Mouse (Mus musculus) heart, embryonic 12.5 days (tissue): ENCODE measurements around the gene Clic1. TPM values are rescaled to one million over a fixed set of nuclear protein-coding genes. Genes with fewer than 3 reads are reported as not detected.
A peak's percentile ranks its signal among the peaks of the same experiment; 100 is the strongest.

ENCODE experiments used
- ATAC-seq: fragments of 200-750 bp; cut with Nextera tagmentation; 2 replicates; pipeline ENCODE4 v1.8.0; 2017; ENCODE audit warnings: moderate TSS enrichment, moderate library complexity; ENCODE audit not compliant: insufficient number of reproducible peaks, low FRiP score
- H3K27ac ChIP-seq: fragments of 300-500 bp; sonication (generic); 2 replicates; pipeline ENCODE4 v1.5.1; 2016; ENCODE audit warnings: mild to moderate bottlenecking, moderate library complexity; ENCODE audit not compliant: poor library complexity, severe bottlenecking
- H3K27me3 ChIP-seq: fragments of 300-500 bp; sonication (generic); replicated peaks from 2 replicates; pipeline ENCODE4 v1.6.1; 2016; ENCODE audit warnings: mild to moderate bottlenecking, moderate library complexity
- H3K36me3 ChIP-seq: fragments of 300-500 bp; sonication (generic); 2 replicates; pipeline ENCODE4 v1.6.1; 2016; ENCODE audit warnings: mild to moderate bottlenecking, moderate library complexity
- H3K4me1 ChIP-seq: fragments of 300-500 bp; sonication (generic); replicated peaks from 2 replicates; pipeline ENCODE4 v1.6.1; 2016; ENCODE audit warnings: mild to moderate bottlenecking
- H3K4me2 ChIP-seq: fragments of 300-500 bp; sonication (generic); 2 replicates; pipeline ENCODE4 v1.6.1; 2016; ENCODE audit warnings: mild to moderate bottlenecking, moderate library complexity
- H3K4me3 ChIP-seq: fragments of 300-500 bp; sonication (generic); 2 replicates; pipeline ENCODE4 v1.5.1; 2016; ENCODE audit warnings: mild to moderate bottlenecking
- H3K9ac ChIP-seq: fragments of 300-500 bp; sonication (generic); 2 replicates; pipeline ENCODE4 v1.6.1; 2016; ENCODE audit warnings: mild to moderate bottlenecking, moderate library complexity
- H3K9me3 ChIP-seq: fragments of 300-500 bp; sonication (generic); replicated peaks from 2 replicates; pipeline ENCODE4 v1.6.1; 2016; ENCODE audit warnings: mild to moderate bottlenecking, moderate library complexity
- WGBS: fragments of 180-500 bp; shearing (Covaris S2); methylation state at CpG from one replicate; pipeline ENCODE4 v1.1.7; 2016; 5-methylcytosine and 5-hydroxymethylcytosine counted together
- polyA plus RNA-seq: library from polyadenylated mRNA; unstranded; fragments of >200 nt; fragmentation: Nextera tagmentation; extraction: Ambion mirVana; gene quantifications from 2 replicates; pipeline ENCODE4 v1.2.1, GENCODE M21; 2016

The Clic1 gene
- polyA plus RNA-seq, 1 experiment from 2014 or later: 349 TPM

DNA sequence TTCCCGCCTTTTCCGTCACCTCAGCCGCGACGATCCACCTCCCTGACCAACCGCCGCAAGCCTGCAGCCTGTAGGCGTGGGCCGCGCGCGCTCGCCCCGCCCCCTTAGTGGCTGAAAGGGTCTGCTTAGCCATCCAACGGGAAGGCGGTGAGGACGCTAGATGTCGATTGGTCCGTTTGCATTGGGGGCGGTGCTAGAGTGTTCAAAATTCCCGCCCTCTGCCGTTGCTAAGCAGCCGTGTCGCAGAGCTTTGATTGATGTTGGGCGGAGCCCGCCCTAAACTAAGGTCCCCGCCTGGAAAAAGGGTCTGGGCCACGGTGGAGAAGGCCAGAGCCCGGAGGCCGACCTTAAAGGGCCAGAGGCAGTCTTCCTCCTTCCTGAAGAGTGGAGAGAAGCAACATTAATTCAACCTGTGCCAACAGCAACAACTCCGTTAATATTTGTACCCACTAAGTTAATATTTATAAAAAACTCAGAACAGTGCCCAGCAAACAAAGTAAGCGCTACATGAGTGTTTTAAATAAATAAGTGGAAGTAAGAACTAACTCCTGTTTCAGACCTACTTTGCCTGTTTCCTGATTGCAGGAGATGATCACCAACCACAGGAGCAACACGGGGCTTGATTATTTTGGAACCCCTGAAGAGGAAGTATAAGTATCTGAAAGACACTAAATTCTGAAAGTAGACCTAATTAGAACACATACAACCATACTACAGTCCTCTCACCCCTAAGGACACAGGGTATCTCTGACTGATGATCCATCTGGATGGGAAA lies 2.9 kb upstream of the Clic1 start, which contains the start of gene Msh5:
Msh5 (minus strand) TSS at position 65 of the 775 bp plus-strand sequence.
- 2% methylated on average over 33 of the region's 33 CpGs for WGBS
- Histone ChIP-seq H3K36me3 (no peaks in the 10 kb centered on the region), H3K9me3 (no peaks in the 10 kb centered on the region), H3K9ac (peak within 1 kb of the TSS; percentile 94), H3K27ac (peak within 1 kb of the TSS; percentile 99), H3K4me1 (peaks cover 50% of the 10 kb centered on the region), H3K27me3 (no peaks in the 10 kb centered on the region), H3K4me3 (peak within 1 kb of the TSS; percentile 64), H3K4me2 (peak within 1 kb of the TSS; percentile 99)
- ATAC-seq: peak; percentile 91

- Histone ChIP-seq H3K9me3 (no peaks in the 10 kb centered on the region), H3K9ac (0 out of 2 replicates have a peak overlapping the region, but pooled peaks have one; percentile 21), H3K4me3 (0 out of 2 replicates have a peak overlapping the region, but pooled peaks have one; percentile 17), H3K36me3 (peaks cover 5% of the 10 kb centered on the region), H3K27ac (peak overlapping the region; percentile 99), H3K27me3 (no peaks in the 10 kb centered on the region), H3K4me1 (peaks cover 58% of the 10 kb centered on the region), H3K4me2 (peak overlapping the region; percentile 50)
- 35% methylated on average over 1 of the region's 1 CpGs for WGBS
- ATAC-seq: no peak
Measured at GRCm38 (mm10) chr17:35047688-35048087, 2.1 kb upstream of the Clic1 start.

- Histone ChIP-seq H3K9ac (peak overlapping the region; percentile 49; the same call in 1 of the 2 replicates), H3K4me1 (peaks cover 62% of the 10 kb centered on the region), H3K27me3 (no peaks in the 10 kb centered on the region), H3K4me3 (0 out of 2 replicates have a peak overlapping the region, but pooled peaks have one; percentile 17), H3K9me3 (no peaks in the 10 kb centered on the region), H3K27ac (peak overlapping the region; percentile 99), H3K4me2 (peak overlapping the region; percentile 88), H3K36me3 (peaks cover 12% of the 10 kb centered on the region)
- ATAC-seq: no peak
- 20% methylated on average over 11 of the region's 11 CpGs for WGBS
Measured at GRCm38 (mm10) chr17:35048149-35048931, 1.4 kb upstream of the Clic1 start.

DNA sequence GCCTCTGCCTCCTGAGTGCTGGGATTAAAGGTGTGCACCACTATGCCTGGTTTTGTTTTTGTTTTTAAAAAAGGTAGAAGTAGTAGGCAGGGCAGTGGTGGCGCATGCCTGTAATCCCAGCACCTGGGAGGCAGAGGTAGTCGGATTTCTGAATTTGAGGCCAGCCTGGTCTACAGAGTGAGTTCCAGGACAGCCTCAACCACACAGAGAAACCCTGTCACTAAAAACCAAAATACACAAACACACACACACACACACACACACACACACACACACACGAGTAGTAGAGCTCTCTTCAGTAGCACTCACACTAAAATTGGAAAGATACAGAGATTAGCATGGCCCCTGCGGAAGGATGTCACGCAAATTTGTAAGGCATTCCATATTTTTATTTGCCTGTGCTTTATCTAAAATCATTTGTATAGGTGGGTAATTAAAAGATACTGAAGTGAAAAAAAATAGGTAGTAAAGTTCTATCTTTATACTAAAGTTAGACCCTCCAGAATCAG lies 780 bp upstream of the Clic1 start:
- Histone ChIP-seq H3K9ac (peak overlapping the region; percentile 94; the same call in 1 of the 2 replicates), H3K4me1 (peaks cover 62% of the 10 kb centered on the region), H3K4me2 (peak overlapping the region; percentile 88), H3K9me3 (no peaks in the 10 kb centered on the region; the same call in 1 of the 2 replicates), H3K27me3 (no peaks in the 10 kb centered on the region), H3K4me3 (peak overlapping the region; percentile 75; the same call in 1 of the 2 replicates), H3K36me3 (peaks cover 18% of the 10 kb centered on the region), H3K27ac (peak overlapping the region; percentile 99)
- 61% methylated on average over 5 of the region's 5 CpGs for WGBS
- ATAC-seq: no peak

- Histone ChIP-seq H3K36me3 (peaks cover 30% of the 10 kb centered on the region), H3K4me3 (peak overlapping the region; percentile 75), H3K9me3 (no peaks in the 10 kb centered on the region; the same call in 1 of the 2 replicates), H3K4me2 (peak overlapping the region; percentile 88), H3K4me1 (peaks cover 54% of the 10 kb centered on the region), H3K27ac (peak overlapping the region; percentile 99), H3K27me3 (no peaks in the 10 kb centered on the region), H3K9ac (peak overlapping the region; percentile 94)
- peak; percentile 60 for ATAC-seq
- WGBS: 1% methylated on average over 27 of the region's 27 CpGs
Measured at GRCm38 (mm10) chr17:35050126-35050750, 472 bp downstream of the Clic1 start.

DNA sequence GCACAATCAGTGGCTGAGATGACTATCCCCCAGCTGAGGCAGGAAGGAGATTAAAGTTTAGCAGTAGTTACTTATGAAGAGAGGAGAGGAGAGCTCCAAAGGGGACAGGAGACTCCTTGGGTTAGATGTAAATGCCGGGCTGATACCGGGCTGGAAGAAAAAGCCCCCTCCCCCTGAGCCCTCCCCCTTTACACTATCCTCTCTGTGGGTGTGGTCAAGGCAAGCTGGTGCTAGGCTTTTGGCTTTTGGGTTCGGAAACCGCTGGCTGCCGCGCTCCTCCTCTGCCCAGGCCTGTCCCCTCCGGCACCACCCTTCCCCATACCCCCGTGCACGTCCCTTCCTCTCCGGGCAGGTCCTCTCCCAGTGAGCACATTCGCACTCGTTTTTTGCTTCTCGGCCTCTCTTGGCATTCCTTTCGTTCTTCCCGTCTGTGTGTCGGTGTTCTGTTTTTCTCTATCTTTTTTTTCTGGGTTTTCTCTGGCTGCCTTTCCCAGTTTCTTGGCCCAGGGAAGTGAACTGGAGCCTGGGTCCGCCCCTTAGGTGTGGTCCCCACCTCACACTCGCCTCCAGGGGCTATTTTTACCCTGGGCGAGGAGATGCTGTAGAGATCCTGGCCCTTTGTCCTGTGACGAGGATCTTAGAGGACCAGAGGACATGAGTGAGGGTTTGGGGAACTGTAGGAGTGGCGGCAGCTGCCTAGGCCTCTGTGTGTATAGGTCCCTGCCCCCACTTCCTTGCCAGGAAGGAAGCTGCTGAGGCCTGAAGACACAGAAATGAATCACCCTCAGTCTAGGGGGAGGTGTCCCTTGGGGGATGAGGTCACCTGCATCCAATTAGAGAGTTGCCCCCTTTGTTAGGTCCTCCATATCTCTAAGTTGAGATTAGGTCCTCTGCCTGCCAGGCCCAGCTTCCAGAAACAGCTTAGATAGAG lies 1.7 kb downstream of the Clic1 start:
- Histone ChIP-seq H3K36me3 (peaks cover 41% of the 10 kb centered on the region), H3K4me3 (peak overlapping the region; percentile 75), H3K4me1 (peaks cover 45% of the 10 kb centered on the region), H3K9ac (peak overlapping the region; percentile 94), H3K27me3 (no peaks in the 10 kb centered on the region), H3K27ac (peak overlapping the region; percentile 99), H3K9me3 (no peaks in the 10 kb centered on the region; the same call in 1 of the 2 replicates), H3K4me2 (peak overlapping the region; percentile 88)
- WGBS: under 1% methylated on average over 21 of the region's 21 CpGs
- peak; percentile 80 for ATAC-seq

DNA sequence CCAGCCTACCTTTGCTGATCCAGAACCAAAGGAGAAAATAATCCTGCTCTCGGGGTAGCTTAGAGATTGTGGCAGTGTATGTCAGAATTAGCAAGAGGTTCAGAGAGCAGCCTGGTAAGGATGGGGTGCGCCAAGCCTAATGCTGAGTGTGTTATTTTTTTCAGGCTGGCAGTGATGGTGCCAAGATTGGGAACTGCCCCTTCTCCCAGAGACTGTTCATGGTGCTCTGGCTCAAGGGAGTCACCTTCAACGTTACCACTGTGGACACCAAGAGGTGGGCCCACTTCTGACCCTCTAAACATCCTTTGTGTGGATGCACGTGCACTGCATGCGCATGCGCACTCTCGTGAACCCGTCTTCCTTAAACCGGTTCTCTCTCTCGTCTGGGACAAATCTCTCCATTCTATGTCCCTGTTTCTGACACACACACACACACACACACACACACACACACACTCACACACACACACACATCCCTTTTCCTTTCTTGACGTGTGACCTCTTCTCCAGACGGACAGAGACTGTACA lies 2.6 kb downstream of the Clic1 start:
- ATAC-seq: no peak
- Histone ChIP-seq H3K36me3 (peaks cover 48% of the 10 kb centered on the region), H3K9ac (peak overlapping the region; percentile 94), H3K4me2 (peak overlapping the region; percentile 88), H3K27ac (peak overlapping the region; percentile 99), H3K4me3 (peak overlapping the region; percentile 75), H3K27me3 (no peaks in the 10 kb centered on the region), H3K9me3 (no peaks in the 10 kb centered on the region; the same call in 1 of the 2 replicates), H3K4me1 (peaks cover 41% of the 10 kb centered on the region)
- WGBS: 68% methylated on average over 12 of the region's 12 CpGs

GRCm38 (mm10) chr17:35055691-35056495 lies 6.1 kb downstream of the Clic1 start:
- H3K9ac ChIP-seq: no peak overlapping the region
- no peak overlapping the region for H3K4me2 ChIP-seq
- no peak overlapping the region for H3K27ac ChIP-seq
- H3K4me3 ChIP-seq: no peak overlapping the region
- no peaks in the 10 kb centered on the region for H3K27me3 ChIP-seq
- H3K9me3 ChIP-seq: no peaks in the 10 kb centered on the region; the same call in 1 of the 2 replicates
- ATAC-seq: no peak
- H3K4me1 ChIP-seq: peaks cover 37% of the 10 kb centered on the region
- peaks cover 69% of the 10 kb centered on the region for H3K36me3 ChIP-seq
- 86% methylated on average over 7 of the region's 7 CpGs for WGBS

DNA sequence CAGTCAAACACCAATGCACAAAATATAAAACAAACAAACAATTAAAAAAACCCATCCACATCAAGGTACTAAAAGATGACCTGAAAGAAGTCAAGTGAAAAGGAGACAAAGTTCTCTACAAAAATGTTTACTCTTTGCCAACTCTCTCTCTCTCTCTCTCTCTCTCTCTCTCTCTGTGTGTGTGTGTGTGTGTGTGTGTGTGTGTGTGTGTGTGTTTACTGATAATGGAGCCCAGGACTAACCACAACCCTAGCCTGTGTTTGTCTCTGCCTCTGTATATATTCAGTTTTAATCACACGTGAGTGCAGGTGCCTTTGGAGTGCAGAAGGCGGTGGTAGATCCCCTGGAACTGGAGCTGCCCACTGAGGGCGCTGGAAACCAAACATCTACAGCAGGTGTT lies 7.3 kb downstream of the Clic1 start:
- ATAC-seq: no peak
- Histone ChIP-seq H3K9ac (peak overlapping the region; percentile 8; the same call in 1 of the 2 replicates), H3K4me2 (no peak overlapping the region), H3K4me3 (no peak overlapping the region), H3K27ac (no peak overlapping the region), H3K36me3 (peaks cover 79% of the 10 kb centered on the region), H3K9me3 (no peaks in the 10 kb centered on the region; the same call in 1 of the 2 replicates), H3K27me3 (no peaks in the 10 kb centered on the region), H3K4me1 (peaks cover 35% of the 10 kb centered on the region)
- 74% methylated on average over 3 of the region's 3 CpGs for WGBS
